In genomic region chr7:43775311-43776057, GRCm38 (mm10) we compare ENCODE assay signal across 17 mouse cellular contexts. TPM values are rescaled to one million over a fixed set of nuclear protein-coding genes. Genes with fewer than 3 reads are reported as not detected.
DNase-seq lines count a peak whose midpoint lies in the region; ATAC-seq and TF ChIP-seq lines count a peak whose summit lies in the region.
"Had no signal": no experiment of that assay in that cellular context is flagged by ENCODE, and none has a peak within 500 bp of the region (broad histone marks: within the 10 kb centered on the region; RNA-seq: fewer than 3 reads in every experiment).

No protein-coding gene starts in this region.

- H3K36me3 ChIP-seq in lung, postnatal 0 days (ENCODE audit: insufficient read depth, low read length): no peaks in the 10 kb centered on the region
- H3K36me3 ChIP-seq in embryonic facial prominence, embryonic 14.5 days (ENCODE audit: control insufficient read depth, insufficient read depth, low read length): no peaks in the 10 kb centered on the region

- no peak overlapping the region for H3K4me2 ChIP-seq in lung, postnatal 0 days (replicated peaks; ENCODE audit: low read depth, low read length)
- H3K4me2 ChIP-seq in embryonic facial prominence, embryonic 14.5 days (ENCODE audit: low read depth, low read length): no peak overlapping the region
- H3K4me2 ChIP-seq: heart, embryonic 11.5 days had no signal

- WGBS in lung, adult 2 months: 55% methylated on average over 6 of the region's 7 CpGs
- 56% methylated on average over 7 of the region's 7 CpGs for WGBS in lung, postnatal 0 days
- WGBS in embryonic facial prominence, embryonic 14.5 days: 49% methylated on average over 6 of the region's 7 CpGs

- TF ChIP-seq CTCF in lung, adult 2 months (IDR thresholded peaks at IDR 0.05; ENCODE audit: insufficient read depth, low read length): no peak
- TF ChIP-seq CTCF in lung, postnatal 0 days (IDR thresholded peaks at IDR 0.05): no peak

- TF ChIP-seq POLR2A in lung, adult 2 months (IDR thresholded peaks at IDR 0.05; ENCODE audit: borderline replicate concordance, extremely low read depth, low read depth, low read length): no peak

- peak; percentile 1 for DNase-seq in embryo, embryonic 10 days (ENCODE audit: low spot score)
- DNase-seq in embryo, embryonic 11 days: no peak
- peak; percentile 1 for DNase-seq in lung, adult 2 months
- DNase-seq in lung, postnatal 0 days (ENCODE audit: low spot score): no peak
- DNase-seq in 3134 (ENCODE audit: extremely low read depth, insufficient read length, low spot score): peak; percentile 39
- no peak for DNase-seq in embryonic facial prominence, embryonic 14.5 days (ENCODE audit: low spot score)
- no peak for DNase-seq in left cerebral cortex, adult 9 months (ENCODE audit: low spot score in 2 of 2)
- no peak for DNase-seq in left cerebral cortex, adult 11 months (ENCODE audit: low spot score)
- DNase-seq: adrenal gland, postnatal 36 days; cerebellum, postnatal 14 days; kidney, adult 8-10 months; left cerebral cortex, postnatal 4 days; thymus, postnatal 4 days had no signal

- H3K9ac ChIP-seq in lung, postnatal 0 days (replicated peaks; ENCODE audit: low read depth): no peak overlapping the region
- no peak overlapping the region for H3K9ac ChIP-seq in embryonic facial prominence, embryonic 14.5 days (ENCODE audit: low read depth, low read length)

- no peaks in the 10 kb centered on the region for H3K4me1 ChIP-seq in lung, adult 2 months (ENCODE audit: control insufficient read depth, insufficient read depth, low read length)
- H3K4me1 ChIP-seq in lung, postnatal 0 days (ENCODE audit: insufficient read depth, low read depth, low read length): peaks cover 2% of the 10 kb centered on the region; the same call in 1 of the 2 replicates
- 0 out of 2 replicates have a peak, but pooled peaks cover 2% of the 10 kb centered on the region for H3K4me1 ChIP-seq in embryonic facial prominence, embryonic 14.5 days (ENCODE audit: control insufficient read depth, insufficient read depth, low read length)

- H3K4me3 ChIP-seq in lung, adult 2 months (replicated peaks; ENCODE audit: extremely low read depth, low read depth, low read length): no peak overlapping the region
- H3K4me3 ChIP-seq in lung, postnatal 0 days (ENCODE audit: low read depth, low read length): no peak overlapping the region
- no peak overlapping the region for H3K4me3 ChIP-seq in embryonic facial prominence, embryonic 14.5 days (ENCODE audit: low read depth, low read length)

- no peak for TF ChIP-seq EP300 in lung, postnatal 0 days (IDR thresholded peaks at IDR 0.05)

- no peak for ATAC-seq in lung, postnatal 0 days
- peak; percentile 71 for ATAC-seq in embryonic facial prominence, embryonic 14.5 days (ENCODE audit: low read depth)
- ATAC-seq: forebrain, embryonic 16.5 days had no signal

- no peaks in the 10 kb centered on the region for H3K27me3 ChIP-seq in lung, postnatal 0 days (replicated peaks; ENCODE audit: insufficient read depth, low read length)
- H3K27me3 ChIP-seq in embryonic facial prominence, embryonic 14.5 days (replicated peaks; ENCODE audit: control insufficient read depth, insufficient read depth, low read length): no peaks in the 10 kb centered on the region

- no peak overlapping the region for H3K27ac ChIP-seq in lung, postnatal 0 days (ENCODE audit: low read length)
- H3K27ac ChIP-seq in embryonic facial prominence, embryonic 14.5 days (replicated peaks; ENCODE audit: low read depth, low read length): no peak overlapping the region

- H3K9me3 ChIP-seq in lung, postnatal 0 days (ENCODE audit: low read length): no peaks in the 10 kb centered on the region
- H3K9me3 ChIP-seq in embryonic facial prominence, embryonic 14.5 days (ENCODE audit: control insufficient read depth, low read length): no peaks in the 10 kb centered on the region

RNA-seq across cellular contexts. Expression of gene Klk11, which starts 1.1 kb away (rescaled TPM):
- polyA plus RNA-seq in lung, adult 2 months (2012; rRNA removed): 3.2 and 26.4 TPM in 2 replicates
- polyA plus RNA-seq in lung, postnatal 0 days (2015; fragmentation: Nextera tagmentation; extraction: Ambion mirVana): 1.2 and 1.3 TPM in 2 replicates
- polyA plus RNA-seq in embryonic facial prominence, embryonic 14.5 days (2014; fragmentation: Nextera tagmentation; extraction: Ambion mirVana): 3.2 and 5.3 TPM in 2 replicates
- polyA plus RNA-seq: forebrain, embryonic 16.5 days; heart, embryonic 11.5 days; hindbrain, embryonic 11.5 days; liver, embryonic 16.5 days had no signal

RNA-seq across cellular contexts. Expression of gene Klk10, which starts 5.4 kb away (rescaled TPM):
- polyA plus RNA-seq in lung, adult 2 months (2012; rRNA removed): 1.7 and 117 TPM in 2 replicates
- 2.6 and 4.2 TPM in 2 replicates for polyA plus RNA-seq in lung, postnatal 0 days (2015; fragmentation: Nextera tagmentation; extraction: Ambion mirVana)
- polyA plus RNA-seq in embryonic facial prominence, embryonic 14.5 days (2014; fragmentation: Nextera tagmentation; extraction: Ambion mirVana): 8.8 and 17.2 TPM in 2 replicates
- polyA plus RNA-seq: liver, embryonic 16.5 days had no signal

RNA-seq across cellular contexts. Expression of gene Klk12, which starts 6.8 kb away (rescaled TPM):
- 5.8 TPM in 1 of 2 replicates, not detected in the other for polyA plus RNA-seq in lung, adult 2 months (2012; rRNA removed)
- polyA plus RNA-seq in lung, postnatal 0 days (2015; fragmentation: Nextera tagmentation; extraction: Ambion mirVana): not detected in 2 replicates
- 0.37 and 0.65 TPM in 2 replicates for polyA plus RNA-seq in embryonic facial prominence, embryonic 14.5 days (2014; fragmentation: Nextera tagmentation; extraction: Ambion mirVana)
- polyA plus RNA-seq: forebrain, embryonic 16.5 days; heart, embryonic 11.5 days; hindbrain, embryonic 11.5 days; liver, embryonic 16.5 days had no signal

RNA-seq across cellular contexts. Expression of gene Klk9, which starts 16.2 kb away (rescaled TPM):
- 11.6 TPM in 1 of 2 replicates, not detected in the other for polyA plus RNA-seq in lung, adult 2 months (2012; rRNA removed)
- polyA plus RNA-seq in lung, postnatal 0 days (2015; fragmentation: Nextera tagmentation; extraction: Ambion mirVana): 0.15 and 0.25 TPM in 2 replicates
- 0.28 and 0.49 TPM in 2 replicates for polyA plus RNA-seq in embryonic facial prominence, embryonic 14.5 days (2014; fragmentation: Nextera tagmentation; extraction: Ambion mirVana)
- polyA plus RNA-seq: heart, embryonic 11.5 days; liver, embryonic 16.5 days had no signal

RNA-seq across cellular contexts. Expression of gene Klk8, which starts 21.9 kb away (rescaled TPM):
- polyA plus RNA-seq in lung, adult 2 months (2012; rRNA removed): 14.5 and 23.8 TPM in 2 replicates
- polyA plus RNA-seq in lung, postnatal 0 days (2015; fragmentation: Nextera tagmentation; extraction: Ambion mirVana): 41.9 and 47.1 TPM in 2 replicates
- 25.7 and 27.4 TPM in 2 replicates for polyA plus RNA-seq in embryonic facial prominence, embryonic 14.5 days (2014; fragmentation: Nextera tagmentation; extraction: Ambion mirVana)

Comparison
In these comparisons a context has a peak if more than half of its experiments do, and no peak if none do; other contexts are left out.
1. DNase-seq: peak in embryo, embryonic 10 days (single experiment), lung, adult 2 months (single experiment) and 3134 (single experiment); none in embryo, embryonic 11 days (single experiment), lung, postnatal 0 days (single experiment), embryonic facial prominence, embryonic 14.5 days (single experiment), left cerebral cortex, adult 9 months (0 of 2) and left cerebral cortex, adult 11 months (single experiment).